Mouse (Mus musculus) embryonic fibroblast, embryonic 13.5 days (primary cell): ENCODE data around the gene Kif6.

ENCODE experiments used
- CTCF ChIP-seq: IDR thresholded peaks from 2 replicates; pipeline ENCODE4 v1.5.1; 2011; ENCODE audit warnings: mild to moderate bottlenecking, control low read depth, low read length, moderate library complexity, borderline replicate concordance; ENCODE audit not compliant: insufficient read depth
- POLR2A ChIP-seq: IDR thresholded peaks from 2 replicates; pipeline ENCODE4 v1.6.1; 2011; ENCODE audit warnings: low read depth, mild to moderate bottlenecking, control low read depth, low read length, moderate library complexity

- no peak for TF ChIP-seq CTCF
- no peak for TF ChIP-seq POLR2A
Measured at GRCm38 (mm10) chr17:49741172-49741571, 126.2 kb downstream of the Kif6 start.
